Mouse (Mus musculus) cortical plate, adult 2 months (tissue): Measurements from ENCODE around the gene Chst10.

Experiments
- CTCF ChIP-seq: fragments of 200-500 bp; IDR thresholded peaks from 2 replicates; pipeline ENCODE4 v1.5.1; 2011; ENCODE audit warnings: mild to moderate bottlenecking, control low read depth, low read length; ENCODE audit not compliant: insufficient read depth; ENCODE audit errors: extremely low read depth
- POLR2A ChIP-seq: fragments of 200-500 bp; IDR thresholded peaks from 2 replicates; pipeline ENCODE4 v1.6.1; 2011; ENCODE audit warnings: mild to moderate bottlenecking, low read length, control low read depth; ENCODE audit not compliant: insufficient read depth; ENCODE audit errors: extremely low read depth

GRCm38 (mm10) chr1:38817671-38818070 lies 80.3 kb downstream of the Chst10 start:
- TF ChIP-seq CTCF = no peak
- TF ChIP-seq POLR2A = no peak
